In genomic region chr5:147363054-147363453, GRCm38 (mm10) we compare ENCODE assay signal across 12 mouse cellular contexts. TPM values are rescaled to one million over a fixed set of nuclear protein-coding genes. Genes with fewer than 3 reads are reported as not detected.
DNase-seq lines count a peak whose midpoint lies in the region.
"Had no signal": no experiment of that assay in that cellular context is flagged by ENCODE, and none has a peak within 500 bp of the region (broad histone marks: within the 10 kb centered on the region; RNA-seq: fewer than 3 reads in every experiment).

No protein-coding gene starts in this region.

- H3K27me3 ChIP-seq in splenic B cell, adult 2 months (ENCODE audit: control insufficient read depth, insufficient read depth, low read length, poor library complexity, severe bottlenecking): no peaks in the 10 kb centered on the region
- H3K27me3 ChIP-seq: limb, embryonic 12.5 days had no signal

- intact Hi-C loops in left cerebral cortex, postnatal 14 days (cut with DNase I): no loop called here

- H3K36me3 ChIP-seq in splenic B cell, adult 2 months (ENCODE audit: control insufficient read depth, insufficient read depth, low read length, poor library complexity, severe bottlenecking): no peaks in the 10 kb centered on the region
- H3K36me3 ChIP-seq: limb, embryonic 12.5 days had no signal

- DNase-seq in left cerebral cortex, postnatal 14 days (ENCODE audit: low spot score in 2 of 2): peak; percentile 11 to 43
- DNase-seq in left cerebral cortex, adult 8-10 months (ENCODE audit: low spot score in 2 of 2): no peak
- DNase-seq in brain, adult 2 months (ENCODE audit: low read depth, low spot score): peak; percentile 35
- peak; percentile 30 for DNase-seq in lung, postnatal 25 days (ENCODE audit: low spot score)
- DNase-seq in splenic B cell, adult 2 months (ENCODE audit: low read depth, low spot score): peak; percentile 89
- DNase-seq in urinary bladder, postnatal 10 days (ENCODE audit: low spot score): no peak
- no peak for DNase-seq in embryo, embryonic 9.5 days (ENCODE audit: extremely low spot score)
- DNase-seq: cerebellum, adult 11-12 months; gastrocnemius, postnatal 25 days; kidney, adult 8-10 months; midbrain, embryonic 14.5 days had no signal

RNA-seq across cellular contexts. Expression of gene Flt3, which starts 37.2 kb away (rescaled TPM):
- 1 to 10 TPM; 3.7 to 4.4 TPM for total RNA-seq in left cerebral cortex, postnatal 14 days (2021)
- 1 to 10 TPM; 6.2 to 7.4 (median 6.7) TPM for total RNA-seq in left cerebral cortex, adult 8-10 months (2022)
- total RNA-seq: gastrocnemius, postnatal 25 days had no signal

RNA-seq across cellular contexts. Expression of gene Urad, which starts 40.8 kb away (rescaled TPM):
- total RNA-seq in left cerebral cortex, postnatal 14 days (2021): not detected
- not detected for total RNA-seq in left cerebral cortex, adult 8-10 months (2022)
- total RNA-seq: gastrocnemius, postnatal 25 days had no signal

RNA-seq across cellular contexts. Expression of gene Cdx2, which starts 56.0 kb away (rescaled TPM):
- total RNA-seq in left cerebral cortex, postnatal 14 days (2021): not detected
- not detected for total RNA-seq in left cerebral cortex, adult 8-10 months (2022)
- total RNA-seq: gastrocnemius, postnatal 25 days had no signal

Comparison
In these comparisons a context has a peak if more than half of its experiments do, and no peak if none do; other contexts are left out.
1. DNase-seq: peak in left cerebral cortex, postnatal 14 days (2 of 2), brain, adult 2 months (single experiment), lung, postnatal 25 days (single experiment) and splenic B cell, adult 2 months (single experiment); none in left cerebral cortex, adult 8-10 months (0 of 2), urinary bladder, postnatal 10 days (single experiment) and embryo, embryonic 9.5 days (single experiment).